Mouse (Mus musculus) bone marrow macrophage, adult 2 months (primary cell): ENCODE data around the gene Rapgef6. TPM values are rescaled to one million over a fixed set of nuclear protein-coding genes. Genes with fewer than 3 reads are reported as not detected.
"Not testable (repeated sequence)": the region's sequence is repeated elsewhere in the genome, so short reads cannot be mapped to it uniquely, and the experiment has no call there.

ENCODE experiments used
- H3K27ac ChIP-seq: 2 replicates; pipeline ENCODE4 v1.5.1; 2012; ENCODE audit warnings: low read depth, low read length; ENCODE audit not compliant: insufficient read depth
- H3K4me1 ChIP-seq: 2 replicates; pipeline ENCODE4 v1.6.1; 2012; ENCODE audit warnings: low read length; ENCODE audit not compliant: control insufficient read depth, insufficient read depth
- H3K4me3 ChIP-seq: 2 replicates; pipeline ENCODE4 v1.5.1; 2012; ENCODE audit warnings: mild to moderate bottlenecking, low read length, moderate library complexity; ENCODE audit not compliant: insufficient read depth
- CTCF ChIP-seq: IDR thresholded peaks from 2 replicates; pipeline ENCODE4 v1.5.1; 2012; ENCODE audit warnings: low read depth, mild to moderate bottlenecking, low read length, moderate library complexity
- POLR2A ChIP-seq: IDR thresholded peaks from 2 replicates; pipeline ENCODE4 v1.6.1; 2012; ENCODE audit warnings: mild to moderate bottlenecking, low read depth, low read length, borderline replicate concordance
- polyA plus RNA-seq: library from polyadenylated mRNA; stranded (reverse); fragments of >200 nt; gene quantifications from 2 replicates; pipeline ENCODE4 v1.2.4, GENCODE M21; 2012; ENCODE audit not compliant: missing spikeins, insufficient read depth, insufficient read length

The Rapgef6 gene
- polyA plus RNA-seq, 1 experiment: 25.4 TPM

- Histone ChIP-seq H3K4me3 (no peak overlapping the region), H3K4me1 (peaks cover 2% of the 10 kb centered on the region; the same call in 1 of the 2 replicates), H3K27ac (no peak overlapping the region)
- TF ChIP-seq POLR2A (no peak), CTCF (no peak)
Observed at GRCm38 (mm10) chr11:54562761-54563160, 40.1 kb downstream of the Rapgef6 start.

DNA sequence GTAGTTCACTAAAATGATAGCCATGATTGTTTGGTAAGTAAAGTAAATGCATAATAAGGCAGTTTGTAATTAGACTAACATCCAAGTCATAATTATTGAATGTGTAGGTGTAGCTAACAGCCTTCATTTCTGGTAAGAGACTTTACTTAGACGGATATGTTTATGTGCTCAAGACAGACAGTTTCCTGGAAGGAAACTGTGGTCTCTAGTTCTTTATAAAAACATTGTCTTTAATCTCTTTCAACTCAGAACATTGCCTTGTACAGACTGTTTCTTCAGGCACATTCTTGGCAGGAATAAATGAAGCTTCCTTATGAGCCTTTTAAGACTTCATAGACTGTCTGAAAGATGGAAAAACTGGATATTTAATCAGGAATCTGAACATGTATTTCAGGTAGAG is 45.3 kb downstream of the Rapgef6 start:
- Histone ChIP-seq H3K4me1 (no peaks in the 10 kb centered on the region), H3K27ac (no peak overlapping the region), H3K4me3 (no peak overlapping the region)
- TF ChIP-seq CTCF: no peak

GRCm38 (mm10) chr11:54574741-54575140 is 52.1 kb downstream of the Rapgef6 start:
- Histone ChIP-seq H3K27ac (no peak overlapping the region), H3K4me3 (no peak overlapping the region), H3K4me1 (no peaks in the 10 kb centered on the region)
- TF ChIP-seq CTCF (no peak), POLR2A (no peak)

DNA sequence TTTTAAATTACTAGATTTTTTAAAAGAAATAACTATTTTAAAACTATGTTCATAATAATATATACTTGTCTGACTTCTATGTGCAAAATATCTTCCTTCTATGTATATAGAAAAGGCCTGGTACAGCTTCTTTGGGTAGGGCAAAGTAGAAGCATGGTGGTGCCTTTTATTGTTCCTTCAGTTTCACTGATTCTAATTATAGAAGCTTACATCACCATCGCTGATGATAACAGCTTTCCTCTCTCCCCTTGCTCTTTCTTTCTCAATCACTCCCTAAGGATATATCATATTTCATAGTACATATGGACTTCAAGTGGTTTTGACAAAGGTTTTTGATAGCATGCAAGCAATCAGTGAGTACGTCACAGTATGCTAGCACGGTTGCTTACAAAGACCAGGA is 69.9 kb downstream of the Rapgef6 start:
- Histone ChIP-seq H3K4me3 (no peak overlapping the region), H3K4me1 (peaks cover 4% of the 10 kb centered on the region), H3K27ac (no peak overlapping the region)
- no peak for TF ChIP-seq POLR2A

DNA sequence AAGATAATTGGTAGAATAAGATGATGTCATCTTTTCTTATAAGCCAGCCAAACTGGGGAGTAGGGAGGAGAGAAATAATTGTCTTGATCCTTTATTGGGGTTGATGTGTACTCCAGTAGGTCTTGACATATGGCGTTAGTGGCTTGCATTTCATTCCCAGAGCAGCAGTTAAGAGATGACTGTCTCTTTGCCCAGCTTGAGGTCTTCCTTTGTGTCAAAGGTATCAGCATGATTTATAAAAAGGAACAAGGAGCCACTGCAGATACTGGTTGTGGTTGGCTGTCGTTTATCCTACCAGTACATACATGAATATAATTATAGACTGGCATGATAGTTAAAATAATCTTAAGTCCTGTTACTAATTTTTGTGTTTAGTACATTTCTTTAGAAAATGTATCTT is 71.4 kb downstream of the Rapgef6 start:
- TF ChIP-seq POLR2A: no peak
- TF ChIP-seq CTCF: no peak
- Histone ChIP-seq H3K4me1 (peaks cover 4% of the 10 kb centered on the region), H3K4me3 (no peak overlapping the region), H3K27ac (no peak overlapping the region)

GRCm38 (mm10) chr11:54595053-54595452 is 72.4 kb downstream of the Rapgef6 start:
- TF ChIP-seq CTCF (no peak), POLR2A (no peak)
- no peak overlapping the region for H3K27ac ChIP-seq
- H3K4me1 ChIP-seq: peaks cover 4% of the 10 kb centered on the region
- no peak overlapping the region for H3K4me3 ChIP-seq

GRCm38 (mm10) chr11:54595905-54596555 is 73.4 kb downstream of the Rapgef6 start:
- Histone ChIP-seq H3K27ac (no peak overlapping the region), H3K4me3 (no peak overlapping the region), H3K4me1 (peaks cover 4% of the 10 kb centered on the region)
- TF ChIP-seq CTCF (no peak), POLR2A (no peak)

DNA sequence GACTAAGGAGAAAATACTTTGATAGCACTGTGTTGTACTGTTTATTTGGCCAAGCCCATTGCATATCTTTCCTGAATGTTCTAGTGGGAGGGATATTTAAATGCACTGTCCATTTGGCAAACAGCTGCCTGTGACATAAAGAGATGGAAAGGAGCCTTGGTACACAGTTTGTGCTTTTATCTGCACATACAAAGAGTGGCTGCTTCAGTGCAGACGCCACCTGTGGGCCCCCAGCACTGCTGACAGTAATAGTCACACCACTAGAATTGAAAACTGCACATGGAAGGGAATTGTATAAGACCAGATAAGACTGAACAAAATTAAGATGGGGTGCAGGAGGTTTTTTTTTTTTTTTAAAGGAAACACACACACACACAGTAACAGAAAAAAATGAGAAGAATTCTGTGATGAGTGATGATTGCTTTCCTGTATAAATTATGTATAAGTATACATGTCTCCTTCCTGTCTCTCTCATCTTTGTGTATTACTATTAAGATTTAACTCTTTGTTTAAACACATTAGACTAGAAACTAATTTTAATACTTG is 75.3 kb downstream of the Rapgef6 start:
- Histone ChIP-seq H3K27ac (no peak overlapping the region), H3K4me3 (no peak overlapping the region), H3K4me1 (peaks cover 5% of the 10 kb centered on the region)
- TF ChIP-seq CTCF: no peak

GRCm38 (mm10) chr11:54601121-54601520 is 78.5 kb downstream of the Rapgef6 start:
- Histone ChIP-seq H3K4me1 (peaks cover 11% of the 10 kb centered on the region), H3K27ac (no peak overlapping the region), H3K4me3 (no peak overlapping the region)
- TF ChIP-seq CTCF: no peak
- no peak for TF ChIP-seq POLR2A

DNA sequence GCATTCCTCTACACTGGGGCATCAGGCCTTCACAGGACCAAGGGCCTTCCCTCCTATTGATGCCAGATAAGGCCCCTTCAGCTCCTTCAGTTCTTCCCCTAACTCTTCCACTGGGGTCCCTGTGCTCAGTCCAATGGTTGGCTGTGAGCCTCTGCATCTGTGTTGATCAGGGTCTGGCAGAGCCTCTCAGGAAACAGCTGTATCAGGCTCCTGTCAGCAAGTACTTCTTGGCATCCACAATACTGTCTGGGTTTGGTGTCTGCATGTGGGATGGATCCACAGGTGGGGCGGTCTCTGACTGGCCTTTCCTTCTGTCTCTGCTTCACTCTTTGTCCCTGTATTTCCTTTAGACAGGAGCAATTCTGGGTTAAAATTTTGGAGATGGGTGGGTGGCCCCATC is 80.1 kb downstream of the Rapgef6 start:
- peaks cover 17% of the 10 kb centered on the region for H3K4me1 ChIP-seq
- not testable (repeated sequence) for H3K4me3 ChIP-seq, H3K27ac ChIP-seq

DNA sequence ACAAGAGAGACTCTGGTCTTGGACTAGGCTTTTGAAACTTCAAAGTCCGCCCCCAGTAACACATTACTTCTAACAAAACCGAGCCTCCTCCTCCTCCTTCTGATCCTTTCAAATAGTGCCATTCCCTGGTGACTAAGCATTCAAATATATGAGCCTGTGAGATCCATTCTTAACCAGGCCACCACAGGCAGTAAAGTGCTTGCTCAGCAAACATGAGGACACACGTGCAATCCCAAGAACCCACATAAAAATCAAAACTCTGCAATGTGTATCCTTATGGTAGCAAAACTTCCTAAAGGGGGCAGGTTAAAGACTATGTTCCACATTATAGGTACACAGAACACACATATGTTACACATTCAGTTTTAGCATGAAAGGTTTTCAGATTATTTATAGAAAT is 81.8 kb downstream of the Rapgef6 start:
- H3K4me1 ChIP-seq: peaks cover 20% of the 10 kb centered on the region
- H3K4me3 ChIP-seq: no peak overlapping the region
- TF ChIP-seq POLR2A: no peak
- TF ChIP-seq CTCF: no peak
- no peak overlapping the region for H3K27ac ChIP-seq
